Mouse (Mus musculus): ENCODE data around the gene Oscar.

DNA sequence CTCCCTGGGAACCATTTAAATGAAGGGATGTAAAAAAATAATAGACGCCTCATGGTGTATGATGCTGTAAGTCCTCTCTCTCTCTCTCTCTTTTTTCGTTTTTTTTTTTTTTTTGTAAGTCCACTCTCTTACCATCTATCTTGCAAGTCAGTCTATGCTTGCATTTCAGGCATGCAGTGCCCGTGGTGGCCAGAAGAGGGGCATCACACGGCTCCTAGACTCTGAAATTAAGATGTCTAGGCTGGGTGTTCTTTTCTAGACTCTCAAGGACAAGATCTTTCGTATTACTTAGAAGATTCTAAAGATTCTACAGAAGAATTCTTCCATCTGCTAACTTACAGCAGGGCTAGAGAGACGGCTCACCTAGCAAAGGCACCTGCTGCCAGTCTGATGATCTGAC, 46.2 kb downstream of the Oscar start:
- TF ChIP-seq POLR2A (IDR thresholded peaks at IDR 0.05; ENCODE audit: low read depth, low read length) (no peak), CTCF (IDR thresholded peaks at IDR 0.05; ENCODE audit: extremely low read depth, insufficient read depth, insufficient read length, insufficient replicate concordance) (no peak)

All from spleen, adult 2 months (tissue).